ENCODE assay signal across 9 mouse cellular contexts in the genomic region with DNA sequence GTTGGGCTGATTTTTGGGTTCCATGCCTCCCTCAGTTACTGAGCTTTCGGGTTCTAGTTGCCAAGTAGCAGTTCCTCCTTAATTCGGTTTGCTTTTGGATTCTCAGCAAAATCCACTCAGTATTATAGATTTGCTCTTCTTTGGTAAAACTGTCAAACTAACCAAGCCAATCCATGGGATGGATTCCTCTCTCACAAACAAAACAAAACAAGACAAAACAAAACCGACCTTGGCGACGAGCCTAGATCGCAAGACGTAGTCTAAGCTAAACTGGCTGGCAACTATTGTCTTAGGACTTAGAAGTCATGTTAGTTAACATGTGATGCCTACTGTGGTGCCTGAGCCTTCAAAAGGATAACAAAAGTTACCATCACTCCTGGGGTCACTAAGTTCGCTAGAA. TPM values are rescaled to one million over a fixed set of nuclear protein-coding genes. Genes with fewer than 3 reads are reported as not detected.
DNase-seq lines count a peak whose midpoint lies in the region; ATAC-seq lines count a peak whose summit lies in the region.
"Had no signal": no experiment of that assay in that cellular context is flagged by ENCODE, and none has a peak within 500 bp of the region (broad histone marks: within the 10 kb centered on the region; RNA-seq: fewer than 3 reads in every experiment).

No protein-coding gene starts in this region.

- WGBS in neural tube, embryonic 11.5 days: 87% methylated on average over 8 of the region's 8 CpGs
- WGBS in liver, embryonic 11.5 days: 84% methylated on average over 8 of the region's 8 CpGs
- WGBS in stomach, embryonic 16.5 days: 80% methylated on average over 8 of the region's 8 CpGs

- DNase-seq in cerebellum, adult 11-12 months: peak; percentile 45
- no peak for DNase-seq in cerebellum, postnatal 36 days
- DNase-seq in neural tube, embryonic 11.5 days (ENCODE audit: low spot score): no peak
- DNase-seq in neural tube, embryonic 10.5 days (ENCODE audit: extremely low spot score, low spot score): no peak
- DNase-seq in liver, embryonic 11.5 days (ENCODE audit: low spot score): no peak
- no peak for DNase-seq in gastrocnemius, postnatal 25 days
- DNase-seq in left cerebral cortex, adult 11 months (ENCODE audit: low spot score): no peak

- H3K27ac ChIP-seq in neural tube, embryonic 11.5 days (ENCODE audit: low read depth, low read length): peak overlapping the region; percentile 82; the same call in 1 of the 2 replicates
- H3K27ac ChIP-seq in liver, embryonic 11.5 days (ENCODE audit: low read depth, low read length): peak overlapping the region; percentile 95
- H3K27ac ChIP-seq in stomach, embryonic 16.5 days (ENCODE audit: low read length): peak overlapping the region; percentile 70

- peak overlapping the region; percentile 1; the same call in 1 of the 2 replicates for H3K9ac ChIP-seq in neural tube, embryonic 11.5 days (ENCODE audit: low read length)
- peak overlapping the region; percentile 92 for H3K9ac ChIP-seq in liver, embryonic 11.5 days (ENCODE audit: low read depth, low read length)
- H3K9ac ChIP-seq in stomach, embryonic 16.5 days (ENCODE audit: low read length): no peak overlapping the region

- H3K4me3 ChIP-seq in neural tube, embryonic 11.5 days (ENCODE audit: low read depth, low read length): peak overlapping the region; percentile 62
- H3K4me3 ChIP-seq in liver, embryonic 11.5 days (ENCODE audit: low read depth, low read length): peak overlapping the region; percentile 73
- H3K4me3 ChIP-seq in stomach, embryonic 16.5 days (replicated peaks; ENCODE audit: low read length): peak overlapping the region; percentile 66

- H3K4me2 ChIP-seq in neural tube, embryonic 11.5 days (ENCODE audit: low read depth): peak overlapping the region; percentile 50
- peak overlapping the region; percentile 72 for H3K4me2 ChIP-seq in liver, embryonic 11.5 days
- H3K4me2 ChIP-seq in stomach, embryonic 16.5 days (ENCODE audit: low read depth, low read length): peak overlapping the region; percentile 46

- H3K36me3 ChIP-seq in neural tube, embryonic 11.5 days (ENCODE audit: control insufficient read depth, insufficient read depth, low read length): no peaks in the 10 kb centered on the region
- H3K36me3 ChIP-seq in liver, embryonic 11.5 days (ENCODE audit: control insufficient read depth, insufficient read depth, low read length): no peaks in the 10 kb centered on the region; the same call in 1 of the 2 replicates
- no peaks in the 10 kb centered on the region for H3K36me3 ChIP-seq in stomach, embryonic 16.5 days (ENCODE audit: control insufficient read depth, insufficient read depth, low read length)

- peaks cover 9% of the 10 kb centered on the region for H3K4me1 ChIP-seq in neural tube, embryonic 11.5 days (ENCODE audit: control insufficient read depth, insufficient read depth, low read length)
- H3K4me1 ChIP-seq in liver, embryonic 11.5 days (replicated peaks; ENCODE audit: control insufficient read depth, insufficient read depth, low read length): peaks cover 17% of the 10 kb centered on the region
- peaks cover 12% of the 10 kb centered on the region for H3K4me1 ChIP-seq in stomach, embryonic 16.5 days (ENCODE audit: control insufficient read depth, insufficient read depth, low read length)

- H3K9me3 ChIP-seq in neural tube, embryonic 11.5 days (ENCODE audit: control insufficient read depth, low read length): no peaks in the 10 kb centered on the region
- no peaks in the 10 kb centered on the region for H3K9me3 ChIP-seq in liver, embryonic 11.5 days (ENCODE audit: control insufficient read depth, low read length)
- H3K9me3 ChIP-seq in stomach, embryonic 16.5 days (replicated peaks; ENCODE audit: control insufficient read depth, low read length): no peaks in the 10 kb centered on the region

- ATAC-seq in neural tube, embryonic 11.5 days (ENCODE audit: insufficient read depth, low FRiP score, low TSS enrichment): no peak
- ATAC-seq in liver, embryonic 11.5 days (replicated peaks; ENCODE audit: low FRiP score): no peak
- ATAC-seq in stomach, embryonic 16.5 days (ENCODE audit: insufficient read depth, low FRiP score): no peak

- no peaks in the 10 kb centered on the region for H3K27me3 ChIP-seq in neural tube, embryonic 11.5 days (ENCODE audit: control insufficient read depth, insufficient read depth, low read length)
- no peaks in the 10 kb centered on the region for H3K27me3 ChIP-seq in liver, embryonic 11.5 days (replicated peaks; ENCODE audit: control insufficient read depth, insufficient read depth, low read length)
- H3K27me3 ChIP-seq in stomach, embryonic 16.5 days (ENCODE audit: control insufficient read depth, insufficient read depth, low read length): no peaks in the 10 kb centered on the region

RNA-seq across cellular contexts. Expression of gene 4931414P19Rik, which starts 2.1 kb away (rescaled TPM):
- 8.1 and 8.9 TPM in 2 replicates for polyA plus RNA-seq in neural tube, embryonic 11.5 days (2014; fragmentation: Nextera tagmentation; extraction: Ambion mirVana)
- polyA plus RNA-seq in liver, embryonic 11.5 days (2014; fragmentation: Nextera tagmentation; extraction: Ambion mirVana): 5.6 and 5.8 TPM in 2 replicates
- 8.2 and 9.0 TPM in 2 replicates for polyA plus RNA-seq in stomach, embryonic 16.5 days (2015; fragmentation: Nextera tagmentation; extraction: Ambion mirVana)
- total RNA-seq in gastrocnemius, postnatal 25 days (2021): 1 to 10 TPM; 2.9 to 3.4 TPM

RNA-seq across cellular contexts. Expression of gene Psmb5, which starts 14.1 kb away (rescaled TPM):
- polyA plus RNA-seq in neural tube, embryonic 11.5 days (2014; fragmentation: Nextera tagmentation; extraction: Ambion mirVana): 444 and 470 TPM in 2 replicates
- polyA plus RNA-seq in liver, embryonic 11.5 days (2014; fragmentation: Nextera tagmentation; extraction: Ambion mirVana): 411 and 417 TPM in 2 replicates
- 346 and 368 TPM in 2 replicates for polyA plus RNA-seq in stomach, embryonic 16.5 days (2015; fragmentation: Nextera tagmentation; extraction: Ambion mirVana)
- total RNA-seq in gastrocnemius, postnatal 25 days (2021): 100 to 1,000 TPM; 175 to 184 TPM

RNA-seq across cellular contexts. Expression of gene Psmb11, which starts 17.5 kb away (rescaled TPM):
- polyA plus RNA-seq in neural tube, embryonic 11.5 days (2014; fragmentation: Nextera tagmentation; extraction: Ambion mirVana): 0.08 TPM in 1 of 2 replicates, not detected in the other
- not detected in 2 replicates for polyA plus RNA-seq in liver, embryonic 11.5 days (2014; fragmentation: Nextera tagmentation; extraction: Ambion mirVana)
- polyA plus RNA-seq in stomach, embryonic 16.5 days (2015; fragmentation: Nextera tagmentation; extraction: Ambion mirVana): not detected in 2 replicates
- total RNA-seq in gastrocnemius, postnatal 25 days (2021): not detected
- total RNA-seq: common myeloid progenitor, adult 5-6 weeks had no signal

RNA-seq across cellular contexts. Expression of gene Ajuba, which starts 26.3 kb away (rescaled TPM):
- polyA plus RNA-seq in neural tube, embryonic 11.5 days (2014; fragmentation: Nextera tagmentation; extraction: Ambion mirVana): 27.9 TPM in 2 replicates
- polyA plus RNA-seq in liver, embryonic 11.5 days (2014; fragmentation: Nextera tagmentation; extraction: Ambion mirVana): 15.0 and 17.8 TPM in 2 replicates
- 19.5 and 20.6 TPM in 2 replicates for polyA plus RNA-seq in stomach, embryonic 16.5 days (2015; fragmentation: Nextera tagmentation; extraction: Ambion mirVana)
- 1 to 10 TPM; 2.3 to 2.6 TPM for total RNA-seq in gastrocnemius, postnatal 25 days (2021)

RNA-seq across cellular contexts. Expression of gene Gm17606, which starts 37.1 kb away (rescaled TPM):
- polyA plus RNA-seq in neural tube, embryonic 11.5 days (2014; fragmentation: Nextera tagmentation; extraction: Ambion mirVana): not detected in 2 replicates
- not detected in 2 replicates for polyA plus RNA-seq in liver, embryonic 11.5 days (2014; fragmentation: Nextera tagmentation; extraction: Ambion mirVana)
- not detected in 2 replicates for polyA plus RNA-seq in stomach, embryonic 16.5 days (2015; fragmentation: Nextera tagmentation; extraction: Ambion mirVana)
- not detected for total RNA-seq in gastrocnemius, postnatal 25 days (2021)
- total RNA-seq: common myeloid progenitor, adult 5-6 weeks had no signal
